Mouse (Mus musculus): ENCODE results near the gene Ppp1r21.

Gene Ppp1r21

GRCm38 (mm10) chr17:88529519-88530235, at the start of gene Ppp1r21:
Gene Ppp1r21, plus strand, starts transcription at chr17:88530118.
- DNase-seq, result peak; percentile 96 to 97

DNA sequence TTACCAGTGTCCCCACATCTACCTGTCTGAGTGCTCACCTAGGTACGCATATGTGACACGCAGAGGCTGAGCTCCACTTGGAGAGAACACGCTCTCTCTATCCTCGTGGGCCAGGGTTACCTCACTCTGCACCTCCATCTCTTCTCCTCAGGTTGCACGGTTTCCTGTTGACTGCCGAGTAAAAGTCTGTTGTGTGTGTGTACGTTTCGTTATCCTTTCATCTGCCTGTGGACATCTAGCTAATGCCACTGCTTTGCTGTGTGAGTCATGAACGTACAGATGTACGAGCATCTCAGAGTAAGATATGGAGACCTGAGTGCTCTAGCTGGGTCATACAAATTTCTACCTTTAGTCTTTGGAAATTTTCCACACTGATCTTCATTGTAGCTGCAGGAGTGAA, 49.5 kb upstream of the Ppp1r21 start:
- DNase-seq, result no peak

DNA sequence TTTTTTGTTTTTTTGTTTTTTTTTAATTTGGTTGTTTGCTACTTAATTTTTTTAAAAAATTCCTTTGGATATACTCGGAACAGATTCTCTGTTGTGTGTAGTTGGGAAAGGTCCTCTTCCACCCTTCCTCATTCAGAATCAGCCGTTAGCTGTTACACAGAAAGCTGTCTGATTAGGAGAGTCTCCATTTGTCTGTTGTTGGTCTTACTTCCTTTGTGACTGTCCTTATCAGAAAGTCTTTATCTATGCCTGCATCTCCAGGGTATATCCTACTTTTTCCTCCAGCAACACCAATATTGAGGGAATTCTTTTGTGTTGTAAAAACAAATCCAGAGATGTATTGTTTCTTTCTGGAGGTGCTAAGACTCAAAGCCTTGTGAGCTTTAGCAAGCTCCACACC, 48.9 kb upstream of the Ppp1r21 start:
- DNase-seq, result no peak

DNA sequence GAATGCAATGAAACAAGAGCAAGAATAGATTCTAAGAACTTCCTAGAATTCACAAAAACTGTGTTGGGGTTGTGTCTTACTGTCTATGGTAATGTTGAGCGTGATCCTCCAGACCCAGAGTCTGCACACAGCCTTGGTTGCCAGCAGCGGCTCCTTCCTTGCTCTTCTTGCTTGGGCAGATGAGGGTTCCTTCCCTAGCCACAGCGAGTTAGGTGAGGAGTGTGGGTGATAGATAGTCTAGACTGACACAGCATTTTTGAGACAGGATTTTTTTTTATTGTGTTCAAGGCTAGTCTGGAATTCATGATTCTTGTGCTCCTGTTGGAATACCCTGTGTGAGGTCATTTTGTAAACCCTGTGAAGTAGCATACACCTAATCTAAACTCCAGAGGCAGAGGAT, 48.3 kb upstream of the Ppp1r21 start:
- no peak for DNase-seq

GRCm38 (mm10) chr17:88484539-88484938, 45.4 kb upstream of the Ppp1r21 start:
- no peak for DNase-seq

DNA sequence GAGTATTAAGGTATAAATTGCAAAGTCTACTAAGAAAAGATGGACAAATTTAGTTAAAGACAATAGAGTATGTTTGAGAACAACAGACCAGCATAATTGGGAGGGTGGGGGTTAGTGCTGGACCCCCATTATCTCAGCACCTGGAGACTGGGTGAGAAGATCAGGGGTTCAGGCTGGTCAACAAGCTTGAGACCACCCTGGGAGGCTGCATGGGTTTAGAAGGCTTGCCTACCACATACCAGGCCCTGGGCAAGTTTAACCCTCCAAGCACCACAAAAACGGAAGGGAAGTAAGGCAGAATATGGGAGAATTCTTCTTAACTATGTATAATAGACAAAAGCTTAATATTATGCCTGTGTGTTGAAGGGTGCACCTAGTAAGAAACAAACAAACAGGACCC, 45.0 kb upstream of the Ppp1r21 start:
- DNase-seq, result no peak

GRCm38 (mm10) chr17:88490546-88490945, 39.4 kb upstream of the Ppp1r21 start:
- DNase-seq, result no peak

DNA sequence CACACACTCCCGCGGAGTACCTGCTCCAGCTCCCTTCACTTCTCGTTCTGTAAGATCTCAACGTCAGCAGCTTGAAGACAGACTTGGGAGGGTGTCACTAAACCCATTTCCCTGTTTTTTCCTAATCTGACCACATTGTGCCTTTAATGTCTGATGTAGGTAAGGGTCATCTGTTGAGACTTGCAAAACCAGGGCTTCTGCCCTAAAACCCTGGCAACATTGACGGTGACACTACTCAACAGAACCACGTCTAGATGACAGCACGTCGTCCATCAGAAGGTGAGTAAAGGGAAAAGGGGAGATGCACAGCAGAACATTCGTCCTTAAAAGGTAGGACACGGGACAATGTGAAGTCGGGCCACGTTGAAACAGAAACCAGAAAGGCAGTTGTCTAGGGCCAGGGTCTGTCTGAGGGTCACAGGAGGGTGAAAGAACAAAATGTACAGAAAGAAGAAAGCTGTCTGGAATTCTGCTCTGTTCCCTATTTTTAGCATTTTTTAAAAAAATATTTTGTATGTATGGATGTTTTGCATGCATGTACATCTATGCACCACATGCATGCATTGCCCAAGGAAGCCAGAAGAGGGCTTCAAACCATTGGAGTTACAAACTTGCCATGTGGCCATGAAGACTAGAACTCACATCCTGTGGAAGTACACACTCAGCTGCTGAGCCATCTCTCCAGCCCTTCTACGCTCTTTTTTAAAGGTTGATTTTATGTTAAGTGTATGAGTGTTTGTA, 38.4 kb upstream of the Ppp1r21 start:
- DNase-seq, result peak; percentile 8 to 14

DNA sequence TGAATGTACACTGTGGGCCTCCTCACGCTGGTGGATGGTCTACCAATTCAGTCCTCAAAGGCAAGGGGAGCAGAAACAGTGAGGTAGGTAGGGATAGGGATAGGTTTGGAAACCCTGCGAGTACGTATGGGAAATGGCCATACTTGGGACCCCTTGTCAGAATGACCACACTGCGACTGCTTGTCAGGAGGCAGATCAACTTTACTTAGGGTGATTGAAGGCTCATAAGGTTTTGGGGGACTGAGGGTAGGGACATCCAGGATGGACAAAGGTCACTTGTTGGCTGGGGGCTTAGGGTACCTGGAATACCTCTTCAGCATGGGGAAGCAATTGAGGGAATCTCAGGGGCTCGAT, 37.8 kb upstream of the Ppp1r21 start:
- no peak for DNase-seq

DNA sequence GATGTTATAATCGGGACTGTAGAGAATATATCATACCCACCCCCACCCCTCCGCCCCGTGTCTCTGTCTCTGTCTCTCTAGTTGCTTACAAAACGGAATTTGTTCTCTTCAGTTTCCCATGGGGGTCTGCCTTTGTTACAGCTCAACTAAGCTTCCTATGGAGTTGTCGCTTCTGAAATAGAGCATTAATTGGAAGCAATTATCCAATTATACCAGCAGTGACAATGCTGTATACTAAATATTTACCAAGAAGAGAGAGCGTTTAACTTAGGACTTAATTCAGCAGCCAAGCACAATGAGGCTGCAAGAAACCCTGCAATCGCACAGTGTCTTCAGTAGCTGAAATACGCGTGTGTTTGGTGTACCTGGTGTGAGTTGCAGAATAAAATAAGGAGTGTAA, 36.4 kb upstream of the Ppp1r21 start:
- DNase-seq, result no peak

GRCm38 (mm10) chr17:88494121-88494771, 35.7 kb upstream of the Ppp1r21 start:
- no peak for DNase-seq

GRCm38 (mm10) chr17:88494772-88495132, 35.2 kb upstream of the Ppp1r21 start:
- no peak for DNase-seq

GRCm38 (mm10) chr17:88498090-88498682, 31.7 kb upstream of the Ppp1r21 start:
- no peak for DNase-seq

DNA sequence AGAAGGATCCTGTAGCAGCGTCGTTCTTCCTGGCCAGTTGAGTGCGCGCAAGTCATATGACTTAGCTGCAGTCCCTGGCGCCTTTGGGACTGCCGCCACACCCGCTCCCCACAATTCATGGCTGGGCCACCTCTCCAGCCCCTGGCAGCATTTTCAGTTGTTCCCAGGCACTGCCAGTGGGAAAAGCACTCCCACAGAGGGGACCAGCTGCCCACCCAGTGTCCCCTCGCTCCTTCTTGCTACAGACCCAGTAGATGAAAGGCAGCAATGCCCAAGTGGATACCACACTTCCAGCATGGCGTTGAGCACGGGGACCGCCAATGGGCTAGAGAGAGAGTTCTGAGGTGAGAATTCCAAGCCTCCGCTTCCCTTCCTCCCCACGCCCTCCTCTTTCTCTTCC, 25.9 kb upstream of the Ppp1r21 start:
- no peak for DNase-seq

- DNase-seq, result no peak
Measured at GRCm38 (mm10) chr17:88505275-88505723, 24.6 kb upstream of the Ppp1r21 start.

- no peak for DNase-seq
Measured at GRCm38 (mm10) chr17:88505941-88506340, 24.0 kb upstream of the Ppp1r21 start.

GRCm38 (mm10) chr17:88507376-88507775, 22.5 kb upstream of the Ppp1r21 start:
- DNase-seq, result no peak

- peak; percentile 66 to 70 for DNase-seq
Measured at GRCm38 (mm10) chr17:88508846-88509508, 20.9 kb upstream of the Ppp1r21 start.

DNA sequence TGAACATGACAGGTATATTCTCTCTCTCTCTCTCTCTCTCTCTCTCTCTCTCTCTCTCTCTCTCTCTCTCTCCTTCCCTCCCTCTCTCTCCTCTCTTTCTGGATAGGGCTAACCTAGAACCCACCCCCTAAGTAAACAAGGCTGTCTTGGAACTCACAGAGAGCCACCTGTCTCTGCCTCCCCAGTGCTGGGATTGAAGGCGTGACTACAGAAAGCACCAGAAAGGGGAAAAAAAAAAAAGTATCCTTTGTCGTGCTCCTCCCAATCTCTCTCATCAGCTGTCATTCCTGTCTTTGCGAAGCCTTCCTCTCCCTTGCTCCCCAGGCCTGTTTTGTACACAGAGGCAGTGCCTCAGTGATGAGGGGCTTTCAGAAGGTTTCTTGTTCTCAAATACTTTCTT, 19.9 kb upstream of the Ppp1r21 start:
- no peak for DNase-seq

- peak; percentile 86 to 88 for DNase-seq
Measured at GRCm38 (mm10) chr17:88511095-88511551, 18.8 kb upstream of the Ppp1r21 start.

DNA sequence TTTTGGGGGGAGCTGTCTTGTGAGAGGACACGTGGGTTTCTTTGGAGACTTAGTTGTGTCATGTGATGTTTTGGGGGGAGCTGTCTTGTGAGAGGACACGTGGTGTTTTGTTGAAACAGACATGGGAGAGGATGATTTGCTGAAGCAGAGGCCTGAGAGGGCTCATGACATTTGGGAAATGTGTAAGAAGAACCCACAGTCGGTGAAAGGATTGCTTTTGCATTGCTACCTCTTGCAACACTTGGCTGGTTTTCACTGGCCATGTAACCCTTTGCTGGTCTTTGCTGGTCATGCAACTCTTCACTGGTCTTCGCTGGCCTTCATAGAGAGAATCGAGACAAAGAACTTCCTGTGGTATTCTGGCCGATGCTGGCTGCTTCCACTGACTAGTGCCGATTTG, 13.4 kb upstream of the Ppp1r21 start:
- DNase-seq, result no peak

DNA sequence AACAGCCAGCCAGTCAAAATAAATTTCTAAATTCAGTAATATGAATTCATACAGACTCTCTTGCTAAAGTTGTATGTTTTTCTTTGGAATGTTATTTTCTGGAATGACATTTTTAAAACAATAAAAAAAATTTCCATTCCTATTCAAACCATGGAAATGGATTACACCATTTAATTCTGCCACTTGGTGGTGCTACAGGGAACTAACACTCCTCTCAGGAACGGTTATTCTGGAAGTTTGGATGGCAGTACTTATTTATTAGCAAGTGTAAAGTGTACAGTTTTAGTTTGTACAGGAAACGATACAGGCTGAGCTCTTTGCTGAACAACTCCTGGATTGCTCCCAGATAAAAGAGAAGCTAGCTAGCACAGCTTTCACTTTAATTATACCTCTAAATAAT, 2.1 kb upstream of the Ppp1r21 start:
- no peak for DNase-seq

GRCm38 (mm10) chr17:88530236-88530619, 310 bp downstream of the Ppp1r21 start:
- DNase-seq, result no peak

Measured in B cell, adult 2 months (primary cell).